Mouse (Mus musculus): ENCODE data around the gene Olfr282. TPM values are rescaled to one million over a fixed set of nuclear protein-coding genes. Genes with fewer than 3 reads are reported as not detected.

The Olfr282 gene
- polyA plus RNA-seq, 1 experiment from 2014 or later, result not detected

DNA sequence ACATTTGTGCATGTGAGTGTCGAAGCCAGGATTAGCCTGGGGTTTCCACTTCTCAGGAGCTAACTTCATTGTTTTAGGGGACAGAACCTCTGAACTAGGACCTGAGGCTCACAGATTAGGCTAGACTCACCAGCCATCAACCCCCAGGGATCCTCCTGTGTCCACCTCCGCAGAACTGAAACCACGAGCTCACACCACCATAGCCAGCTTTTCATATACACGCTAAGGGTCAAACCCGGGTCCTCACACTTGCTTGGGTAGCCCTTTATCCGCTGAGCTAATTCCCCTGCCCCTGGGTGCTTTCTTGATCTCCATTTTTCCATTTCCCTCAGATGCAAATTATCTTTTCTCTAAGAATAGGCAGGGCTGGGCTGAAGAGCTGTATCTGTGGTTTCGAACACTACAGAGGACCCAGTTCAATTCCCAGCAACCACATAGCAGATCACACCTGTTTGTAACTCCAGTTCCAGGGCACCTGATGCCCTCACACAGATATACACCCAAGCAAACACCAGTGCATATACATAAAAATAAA is 48.6 kb downstream of the Olfr282 start:
- ATAC-seq, result no peak
- no peaks in the 10 kb centered on the region for H3K9me3 ChIP-seq (replicated peaks)
- no peaks in the 10 kb centered on the region for H3K36me3 ChIP-seq (ENCODE audit: poor library complexity, severe bottlenecking)
- H3K4me1 ChIP-seq, result no peaks in the 10 kb centered on the region; the same call in 1 of the 2 replicates
- H3K4me3 ChIP-seq, result no peak overlapping the region
- H3K9ac ChIP-seq, result no peak overlapping the region
- H3K27me3 ChIP-seq, result no peaks in the 10 kb centered on the region
- WGBS, result 69% methylated on average over 7 of the region's 7 CpGs
- H3K27ac ChIP-seq, result no peak overlapping the region
- no peak overlapping the region for H3K4me2 ChIP-seq

DNA sequence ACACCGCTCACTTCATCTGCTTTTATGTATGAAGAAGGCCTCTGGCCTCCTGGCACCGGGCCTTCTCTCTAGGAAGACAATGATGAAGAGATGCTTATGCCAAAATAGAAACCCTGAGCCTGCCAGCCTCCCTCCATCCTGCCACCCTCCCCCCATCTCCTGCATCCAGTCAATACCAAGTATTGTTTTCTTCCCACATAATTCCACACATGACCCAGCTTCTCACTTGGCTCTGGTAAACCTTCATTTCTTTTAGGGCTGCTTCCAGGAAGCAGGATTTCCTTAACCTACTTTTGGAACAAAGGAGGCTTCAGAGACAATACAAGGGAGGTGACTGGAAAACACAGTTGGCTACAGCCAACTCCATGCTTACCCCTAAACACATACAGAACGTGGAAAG is 51.7 kb downstream of the Olfr282 start, which contains the start of gene Lalba:
Lalba (minus strand) TSS at position 21 of the 400 bp plus-strand sequence.
- WGBS, result 64% methylated on average over 3 of the region's 3 CpGs
- Histone ChIP-seq H3K9me3 (replicated peaks) (no peaks in the 10 kb centered on the region), H3K4me3 (no peak within 1 kb of the TSS), H3K9ac (no peak within 1 kb of the TSS), H3K27ac (no peak within 1 kb of the TSS), H3K36me3 (ENCODE audit: poor library complexity, severe bottlenecking) (no peaks in the 10 kb centered on the region), H3K4me2 (no peak within 1 kb of the TSS), H3K4me1 (no peaks in the 10 kb centered on the region), H3K27me3 (no peaks in the 10 kb centered on the region)
- ATAC-seq, result no peak

DNA sequence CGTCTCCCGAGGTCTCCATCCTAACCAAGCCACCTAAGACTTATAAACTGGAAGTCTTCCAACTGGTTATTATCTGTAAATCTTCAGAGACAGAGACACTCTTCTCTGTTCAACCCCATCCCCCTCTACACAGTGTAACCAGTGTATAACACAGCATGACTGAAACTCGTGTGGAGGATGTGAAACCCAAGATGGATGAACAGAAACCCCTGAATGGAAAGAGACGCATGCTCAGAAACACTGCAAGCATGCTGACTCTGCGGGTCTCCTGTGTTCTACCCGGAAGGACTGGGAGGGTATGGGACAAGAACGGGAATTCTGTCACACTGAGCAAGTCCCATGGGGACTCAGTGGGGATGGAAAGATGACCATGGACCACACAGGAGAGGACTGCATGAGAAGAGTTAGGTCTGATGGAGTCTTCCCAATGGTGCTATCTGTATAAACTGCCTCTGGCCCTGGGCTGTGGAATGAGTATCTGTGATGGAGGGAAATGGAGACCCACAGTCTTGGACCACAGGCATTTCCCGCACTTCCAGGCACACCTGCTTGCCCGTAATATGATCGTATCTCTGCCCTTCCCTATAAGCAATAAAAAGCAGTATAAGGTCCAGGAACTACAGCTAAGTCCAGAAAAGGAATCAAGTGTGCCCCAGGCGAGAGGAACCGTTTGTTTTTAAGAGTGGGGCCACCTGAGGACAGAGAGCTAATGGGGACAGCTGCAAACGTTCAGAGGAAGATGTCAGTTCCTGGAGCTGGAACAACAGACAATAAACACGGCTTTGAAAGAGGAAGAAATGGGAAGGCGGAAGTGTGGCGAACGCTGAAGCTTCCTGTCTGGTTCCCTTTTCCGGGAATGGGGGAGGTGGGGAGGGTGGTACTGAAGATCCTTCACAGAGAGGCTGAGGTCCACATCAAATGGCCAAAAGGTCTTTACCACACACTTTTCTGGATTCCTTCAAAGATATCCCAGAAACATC is 53.2 kb downstream of the Olfr282 start:
- H3K27ac ChIP-seq, result no peak overlapping the region
- H3K4me1 ChIP-seq, result no peaks in the 10 kb centered on the region
- no peak overlapping the region for H3K4me2 ChIP-seq
- H3K36me3 ChIP-seq (ENCODE audit: poor library complexity, severe bottlenecking), result no peaks in the 10 kb centered on the region
- no peak overlapping the region for H3K9ac ChIP-seq
- 82% methylated on average over 18 of the region's 18 CpGs for WGBS
- H3K27me3 ChIP-seq, result no peaks in the 10 kb centered on the region
- no peaks in the 10 kb centered on the region for H3K9me3 ChIP-seq (replicated peaks)
- no peak for ATAC-seq
- H3K4me3 ChIP-seq, result no peak overlapping the region

DNA sequence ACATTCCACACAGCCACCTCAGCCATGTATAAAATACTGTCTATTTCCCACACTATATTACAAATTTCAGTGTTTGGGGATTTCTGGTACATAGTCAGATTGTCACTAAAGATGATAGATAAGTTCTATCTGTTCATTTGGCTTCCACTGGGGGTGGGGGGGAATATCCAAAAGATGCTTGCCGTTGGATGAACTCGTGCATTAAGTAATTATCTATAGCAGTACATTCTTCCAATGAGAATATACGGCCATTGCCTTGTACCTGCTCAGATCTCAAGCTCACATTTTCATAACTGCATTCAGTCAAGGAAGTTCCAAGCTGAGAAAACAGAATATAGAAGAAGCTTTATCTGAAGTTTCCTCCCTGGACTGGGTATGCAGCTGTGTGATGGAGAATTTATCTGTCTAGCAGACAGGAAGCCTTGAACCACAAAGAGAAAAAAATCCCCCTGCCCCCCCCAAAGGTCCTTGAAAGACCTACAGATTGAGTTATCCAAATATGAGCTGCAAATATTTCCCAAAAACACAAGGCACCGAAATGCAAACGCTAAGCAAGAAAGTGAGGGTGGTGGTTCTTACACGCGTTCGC is 55.5 kb downstream of the Olfr282 start:
- no peaks in the 10 kb centered on the region for H3K4me1 ChIP-seq
- H3K9me3 ChIP-seq (replicated peaks), result no peaks in the 10 kb centered on the region
- no peaks in the 10 kb centered on the region for H3K27me3 ChIP-seq
- 97% methylated on average over 8 of the region's 8 CpGs for WGBS
- no peak for ATAC-seq
- no peak overlapping the region for H3K4me3 ChIP-seq
- H3K9ac ChIP-seq, result no peak overlapping the region
- H3K4me2 ChIP-seq, result no peak overlapping the region
- no peak overlapping the region for H3K27ac ChIP-seq
- H3K36me3 ChIP-seq (ENCODE audit: poor library complexity, severe bottlenecking), result no peaks in the 10 kb centered on the region

Other genes with a start within 250 kb of the Olfr282 start
- not detected in 2 replicates for gene Olfr288, start 235.7 kb upstream of the Olfr282 start, polyA plus RNA-seq (2015; fragmentation: Nextera tagmentation; extraction: Ambion mirVana)
- not detected in 2 replicates for gene Gm44579, start 210.2 kb upstream of the Olfr282 start, polyA plus RNA-seq (2015; fragmentation: Nextera tagmentation; extraction: Ambion mirVana)
- not detected in 2 replicates for gene Olfr287, start 210.2 kb upstream of the Olfr282 start, polyA plus RNA-seq (2015; fragmentation: Nextera tagmentation; extraction: Ambion mirVana)
- not detected in 2 replicates for gene Olfr286, start 196.8 kb upstream of the Olfr282 start, polyA plus RNA-seq (2015; fragmentation: Nextera tagmentation; extraction: Ambion mirVana)
- not detected in 2 replicates for gene H1fnt, start 173.9 kb upstream of the Olfr282 start, polyA plus RNA-seq (2015; fragmentation: Nextera tagmentation; extraction: Ambion mirVana)
- 1.8 and 2.6 TPM in 2 replicates for gene Zfp641, start 135.1 kb upstream of the Olfr282 start, polyA plus RNA-seq (2015; fragmentation: Nextera tagmentation; extraction: Ambion mirVana)
- gene Olfr285, start 113.9 kb upstream of the Olfr282 start, polyA plus RNA-seq (2015; fragmentation: Nextera tagmentation; extraction: Ambion mirVana), result not detected in 2 replicates
- not detected in 2 replicates for gene Olfr284, start 90.2 kb upstream of the Olfr282 start, polyA plus RNA-seq (2015; fragmentation: Nextera tagmentation; extraction: Ambion mirVana)
- gene Olfr283, start 50.3 kb upstream of the Olfr282 start, polyA plus RNA-seq (2015; fragmentation: Nextera tagmentation; extraction: Ambion mirVana), result not detected in 2 replicates
- not detected in 2 replicates for gene Olfr281, start 21.4 kb downstream of the Olfr282 start, polyA plus RNA-seq (2015; fragmentation: Nextera tagmentation; extraction: Ambion mirVana)
- gene OR5BS1P, start 38.7 kb downstream of the Olfr282 start, polyA plus RNA-seq (2015; fragmentation: Nextera tagmentation; extraction: Ambion mirVana), result not detected in 2 replicates
- not detected in 2 replicates for gene Lalba, start 51.5 kb downstream of the Olfr282 start, polyA plus RNA-seq (2015; fragmentation: Nextera tagmentation; extraction: Ambion mirVana)
- gene Olfr279, start 61.2 kb downstream of the Olfr282 start, polyA plus RNA-seq (2015; fragmentation: Nextera tagmentation; extraction: Ambion mirVana), result not detected in 2 replicates
- 150 and 157 TPM in 2 replicates for gene Kansl2, start 103.0 kb downstream of the Olfr282 start, polyA plus RNA-seq (2015; fragmentation: Nextera tagmentation; extraction: Ambion mirVana)
- gene Ccnt1, start 139.7 kb downstream of the Olfr282 start, polyA plus RNA-seq (2015; fragmentation: Nextera tagmentation; extraction: Ambion mirVana), result 63.6 and 68.1 TPM in 2 replicates
- not detected in 2 replicates for gene 4930415O20Rik, start 139.8 kb downstream of the Olfr282 start, polyA plus RNA-seq (2015; fragmentation: Nextera tagmentation; extraction: Ambion mirVana)
- gene Adcy6, start 178.9 kb downstream of the Olfr282 start, polyA plus RNA-seq (2015; fragmentation: Nextera tagmentation; extraction: Ambion mirVana), result 8.9 and 10.3 TPM in 2 replicates
- 82.1 and 94.8 TPM in 2 replicates for gene Cacnb3, start 199.6 kb downstream of the Olfr282 start, polyA plus RNA-seq (2015; fragmentation: Nextera tagmentation; extraction: Ambion mirVana)
- gene Ddx23, start 231.7 kb downstream of the Olfr282 start, polyA plus RNA-seq (2015; fragmentation: Nextera tagmentation; extraction: Ambion mirVana), result 32.5 and 33.3 TPM in 2 replicates
- 6.3 and 7.0 TPM in 2 replicates for gene Rnd1, start 246.2 kb downstream of the Olfr282 start, polyA plus RNA-seq (2015; fragmentation: Nextera tagmentation; extraction: Ambion mirVana)